Mouse (Mus musculus): ENCODE results near the gene Gcdh. TPM values are rescaled to one million over a fixed set of nuclear protein-coding genes. Genes with fewer than 3 reads are reported as not detected.

Gene Gcdh
- total RNA-seq, 2 experiments from 2014 or later, result 77.9 to 96.9 TPM

Small RNA genes lying within 50 kb of the gene (microRNA-seq; reads per million reads assigned to microRNA genes)
- gene Gm24197, result not detected
- 3.2 reads per million for gene Mir7069

Other genes with a start within 250 kb of the Gcdh start
- gene Ier2, start 231.1 kb downstream of the Gcdh start, total RNA-seq (2021), result 10 to 100 TPM; 33.3 to 63.4 TPM
- gene Trmt1, start 207.6 kb downstream of the Gcdh start, total RNA-seq (2021), result 10 to 100 TPM; 63.4 to 82.8 TPM
- 10 to 100 TPM; 59.1 to 62.9 TPM for gene Nacc1, start 206.1 kb downstream of the Gcdh start, total RNA-seq (2021)
- gene Lyl1, start 192.5 kb downstream of the Gcdh start, total RNA-seq (2021), result 1 to 10 TPM; 7.8 to 8.5 TPM
- gene G430095P16Rik, start 170.9 kb downstream of the Gcdh start, total RNA-seq (2021), result under 1 TPM; 0.51 to 0.88 TPM
- 100 to 1,000 TPM; 145 to 200 TPM for gene Nfix, start 93.6 kb downstream of the Gcdh start, total RNA-seq (2021)
- gene Dand5, start 71.1 kb downstream of the Gcdh start, total RNA-seq (2021), result 1 to 10 TPM; 5.0 to 6.9 TPM
- gene Gadd45gip1, start 62.4 kb downstream of the Gcdh start, total RNA-seq (2021), result 10 to 100 TPM; 39.2 to 40.0 TPM
- gene Rad23a, start 53.3 kb downstream of the Gcdh start, total RNA-seq (2021), result 100 to 1,000 TPM in 1 of 2 experiments, 10 to 100 TPM in 1; 89.4 to 108 TPM
- 100 to 1,000 TPM; 404 to 492 TPM for gene Calr, start 47.0 kb downstream of the Gcdh start, total RNA-seq (2021)
- 10 to 100 TPM; 52.0 to 52.4 TPM for gene Farsa, start 36.9 kb downstream of the Gcdh start, total RNA-seq (2021)
- 10 to 100 TPM; 16.1 to 21.1 TPM for gene Syce2, start 21.8 kb downstream of the Gcdh start, total RNA-seq (2021)
- 1 to 10 TPM; 2.6 to 4.3 TPM for gene Klf1, start 8.0 kb upstream of the Gcdh start, total RNA-seq (2021)
- gene Dnase2a, start 14.6 kb upstream of the Gcdh start, total RNA-seq (2021), result 10 to 100 TPM; 11.8 to 12.8 TPM
- gene Mast1, start 43.4 kb upstream of the Gcdh start, total RNA-seq (2021), result 1 to 10 TPM; 2.3 to 4.2 TPM
- under 1 TPM in 1 of 2 experiments, not detected in 1; 0.21 TPM for gene Rtbdn, start 53.1 kb upstream of the Gcdh start, total RNA-seq (2021)
- 1 to 10 TPM in 1 of 2 experiments, not detected in 1; 1.1 TPM for gene Gm49661, start 75.5 kb upstream of the Gcdh start, total RNA-seq (2021)
- 100 to 1,000 TPM; 477 to 503 TPM for gene Prdx2, start 75.7 kb upstream of the Gcdh start, total RNA-seq (2021)
- gene Rnaseh2a, start 75.8 kb upstream of the Gcdh start, total RNA-seq (2021), result 10 to 100 TPM; 88.6 to 91.7 TPM
- gene Junb, start 84.8 kb upstream of the Gcdh start, total RNA-seq (2021), result 100 to 1,000 TPM in 1 of 2 experiments, 10 to 100 TPM in 1; 28.7 to 134 TPM
- gene Hook2, start 96.7 kb upstream of the Gcdh start, total RNA-seq (2021), result 1 to 10 TPM; 6.5 to 6.6 TPM
- gene Best2, start 120.6 kb upstream of the Gcdh start, total RNA-seq (2021), result not detected
- 10 to 100 TPM; 86.5 to 92.4 TPM for gene Asna1, start 131.4 kb upstream of the Gcdh start, total RNA-seq (2021)
- gene Trir, start 132.9 kb upstream of the Gcdh start, total RNA-seq (2021), result 100 to 1,000 TPM; 143 to 155 TPM
- gene Tnpo2, start 143.0 kb upstream of the Gcdh start, total RNA-seq (2021), result 10 to 100 TPM; 56.6 to 59.7 TPM
- 10 to 100 TPM; 22.4 to 24.9 TPM for gene Fbxw9, start 166.1 kb upstream of the Gcdh start, total RNA-seq (2021)
- 1 to 10 TPM in 1 of 2 experiments, not detected in 1; 1.2 TPM for gene Gm5741, start 174.1 kb upstream of the Gcdh start, total RNA-seq (2021)
- 10 to 100 TPM; 35.7 to 36.5 TPM for gene Dhps, start 177.8 kb upstream of the Gcdh start, total RNA-seq (2021)
- gene Wdr83os, start 186.8 kb upstream of the Gcdh start, total RNA-seq (2021), result 10 to 100 TPM; 58.2 to 70.5 TPM
- gene Wdr83, start 187.4 kb upstream of the Gcdh start, total RNA-seq (2021), result 10 to 100 TPM; 25.7 to 29.8 TPM
- 10 to 100 TPM; 52.7 to 56.6 TPM for gene Man2b1, start 189.3 kb upstream of the Gcdh start, total RNA-seq (2021)
- gene Zfp791, start 229.2 kb upstream of the Gcdh start, total RNA-seq (2021), result 1 to 10 TPM; 3.7 to 3.9 TPM